Comparison of ENCODE assay signal across 12 mouse cellular contexts in genomic region chr5:114922366-114922731, GRCm38 (mm10). TPM values are rescaled to one million over a fixed set of nuclear protein-coding genes. Genes with fewer than 3 reads are reported as not detected.
DNase-seq lines count a peak whose midpoint lies in the region; ATAC-seq and TF ChIP-seq lines count a peak whose summit lies in the region.
"Had no signal": no experiment of that assay in that cellular context is flagged by ENCODE, and none has a peak within 500 bp of the region (broad histone marks: within the 10 kb centered on the region; RNA-seq: fewer than 3 reads in every experiment).

No protein-coding gene starts in this region.

- no peak for DNase-seq in heart, adult 8-10 months (ENCODE audit: low spot score)
- no peak for DNase-seq in G1E (ENCODE audit: low spot score)
- DNase-seq in c-Kit-negative CD71-positive TER-119-positive erythroid progenitor cells, embryonic 14.5 days (ENCODE audit: low read depth, low spot score) = peak; percentile 19
- no peak for DNase-seq in layer of hippocampus, adult 11-12 months (ENCODE audit: low spot score)

- no peak overlapping the region for H3K4me3 ChIP-seq in heart, embryonic 15.5 days
- peak overlapping the region; percentile 44; the same call in 1 of the 2 replicates for H3K4me3 ChIP-seq in G1E (ENCODE audit: low read depth, low read length)
- H3K4me3 ChIP-seq in liver, embryonic 15.5 days (replicated peaks) = no peak overlapping the region
- no peak overlapping the region for H3K4me3 ChIP-seq in forebrain, embryonic 15.5 days
- H3K4me3 ChIP-seq: midbrain, embryonic 13.5 days had no signal

- no peaks in the 10 kb centered on the region for H3K9me3 ChIP-seq in heart, embryonic 15.5 days (replicated peaks)
- 0 out of 2 replicates have a peak, but pooled peaks cover 2% of the 10 kb centered on the region for H3K9me3 ChIP-seq in G1E (replicated peaks)
- H3K9me3 ChIP-seq in liver, embryonic 15.5 days (replicated peaks) = no peaks in the 10 kb centered on the region
- no peaks in the 10 kb centered on the region for H3K9me3 ChIP-seq in forebrain, embryonic 15.5 days
- H3K9me3 ChIP-seq: midbrain, embryonic 13.5 days had no signal

- no peak overlapping the region for H3K27ac ChIP-seq in heart, embryonic 15.5 days
- H3K27ac ChIP-seq in liver, embryonic 15.5 days (replicated peaks) = no peak overlapping the region; the same call in 1 of the 2 replicates
- no peak overlapping the region for H3K27ac ChIP-seq in forebrain, embryonic 15.5 days (replicated peaks)
- H3K27ac ChIP-seq: midbrain, embryonic 13.5 days had no signal

- WGBS in heart, embryonic 15.5 days = 61% methylated on average over 10 of the region's 10 CpGs
- 44% methylated on average over 10 of the region's 10 CpGs for WGBS in liver, embryonic 15.5 days (ENCODE audit: insufficient replicate concordance)
- 63% methylated on average over 10 of the region's 10 CpGs for WGBS in forebrain, embryonic 15.5 days

- H3K27me3 ChIP-seq in heart, embryonic 15.5 days = no peaks in the 10 kb centered on the region
- H3K27me3 ChIP-seq in G1E (ENCODE audit: insufficient read depth, low read length) = peaks cover 3% of the 10 kb centered on the region; the same call in 1 of the 2 replicates
- no peaks in the 10 kb centered on the region for H3K27me3 ChIP-seq in liver, embryonic 15.5 days
- H3K27me3 ChIP-seq in forebrain, embryonic 15.5 days = no peaks in the 10 kb centered on the region
- H3K27me3 ChIP-seq: midbrain, embryonic 13.5 days had no signal

- no peak overlapping the region for H3K4me2 ChIP-seq in heart, embryonic 15.5 days
- peak overlapping the region; percentile 54 for H3K4me2 ChIP-seq in liver, embryonic 15.5 days
- H3K4me2 ChIP-seq in forebrain, embryonic 15.5 days (replicated peaks) = no peak overlapping the region
- H3K4me2 ChIP-seq: midbrain, embryonic 13.5 days had no signal

- no peak for TF ChIP-seq CTCF in G1E (IDR thresholded peaks at IDR 0.05; ENCODE audit: low read depth, low read length)

- H3K9ac ChIP-seq in heart, embryonic 15.5 days = no peak overlapping the region
- no peak overlapping the region; the same call in 1 of the 2 replicates for H3K9ac ChIP-seq in liver, embryonic 15.5 days
- H3K9ac ChIP-seq in forebrain, embryonic 15.5 days (replicated peaks) = no peak overlapping the region
- H3K9ac ChIP-seq: midbrain, embryonic 13.5 days had no signal

- ATAC-seq in heart, embryonic 15.5 days (replicated peaks; ENCODE audit: insufficient number of reproducible peaks, insufficient read depth, low FRiP score, low read depth) = 0 out of 2 replicates have a peak, but pooled peaks have one; percentile 55
- peak; percentile 54 for ATAC-seq in G1E (ENCODE audit: extremely low read depth, insufficient number of reproducible peaks, low FRiP score, poor library complexity, severe bottlenecking)
- ATAC-seq in liver, embryonic 15.5 days (ENCODE audit: insufficient read depth) = no peak
- no peak; the same call in 1 of the 2 replicates for ATAC-seq in megakaryocyte progenitor cell, adult 5-6 weeks (replicated peaks; ENCODE audit: poor library complexity)
- no peak for ATAC-seq in forebrain, embryonic 15.5 days (replicated peaks)
- ATAC-seq: midbrain, embryonic 13.5 days had no signal

- H3K36me3 ChIP-seq in heart, embryonic 15.5 days = no peaks in the 10 kb centered on the region
- peaks cover 31% of the 10 kb centered on the region for H3K36me3 ChIP-seq in G1E (replicated peaks)
- no peaks in the 10 kb centered on the region for H3K36me3 ChIP-seq in liver, embryonic 15.5 days (replicated peaks)
- no peaks in the 10 kb centered on the region for H3K36me3 ChIP-seq in forebrain, embryonic 15.5 days
- H3K36me3 ChIP-seq: midbrain, embryonic 13.5 days had no signal

- H3K4me1 ChIP-seq in heart, embryonic 15.5 days (replicated peaks) = no peaks in the 10 kb centered on the region
- H3K4me1 ChIP-seq in G1E (ENCODE audit: insufficient read depth, low read depth, low read length) = peaks cover 47% of the 10 kb centered on the region
- H3K4me1 ChIP-seq in liver, embryonic 15.5 days (replicated peaks) = peaks cover 18% of the 10 kb centered on the region
- peaks cover 6% of the 10 kb centered on the region for H3K4me1 ChIP-seq in forebrain, embryonic 15.5 days

RNA-seq across cellular contexts. Expression of gene Oasl1, which starts 0.7 kb away (rescaled TPM):
- polyA plus RNA-seq in heart, embryonic 15.5 days (2015; fragmentation: Nextera tagmentation; extraction: Ambion mirVana) = 0.63 and 0.91 TPM in 2 replicates
- under 1 TPM; 0.44 to 0.72 (median 0.59) TPM for total RNA-seq in heart, adult 8-10 months (2022)
- total RNA-seq in G1E (2014; fragmentation: Nextera tagmentation) (6.8 and 21.9 TPM in 2 replicates), G1E (2017) (4.2 and 5.4 TPM in 2 replicates)
- 14.0 and 18.0 TPM in 2 replicates for polyA plus RNA-seq in G1E (2012)
- polyA plus RNA-seq in liver, embryonic 15.5 days (2015; fragmentation: Nextera tagmentation; extraction: Ambion mirVana) = 0.51 and 0.88 TPM in 2 replicates
- total RNA-seq in megakaryocyte progenitor cell, adult 5-6 weeks (2015) = 0.68 and 4.9 TPM in 2 replicates
- total RNA-seq in megakaryocyte progenitor cell, adult 5-6 weeks (2017) = 1.1 and 1.4 TPM in 2 replicates
- 0.17 and 0.23 TPM in 2 replicates for polyA plus RNA-seq in forebrain, embryonic 15.5 days (2015; fragmentation: Nextera tagmentation; extraction: Ambion mirVana)
- total RNA-seq: gastrocnemius, postnatal 14 days had no signal

RNA-seq across cellular contexts. Expression of gene 2210016L21Rik, which starts 19.6 kb away (rescaled TPM):
- polyA plus RNA-seq in heart, embryonic 15.5 days (2015; fragmentation: Nextera tagmentation; extraction: Ambion mirVana) = 36.0 and 40.0 TPM in 2 replicates
- total RNA-seq in heart, adult 8-10 months (2022) = 10 to 100 TPM; 20.5 to 31.0 (median 28.6) TPM
- total RNA-seq in G1E (2014; fragmentation: Nextera tagmentation) (30.0 and 30.2 TPM in 2 replicates), G1E (2017) (31.7 and 34.3 TPM in 2 replicates)
- polyA plus RNA-seq in G1E (2012) = 36.5 and 38.7 TPM in 2 replicates
- 10.2 and 12.3 TPM in 2 replicates for polyA plus RNA-seq in liver, embryonic 15.5 days (2015; fragmentation: Nextera tagmentation; extraction: Ambion mirVana)
- total RNA-seq in megakaryocyte progenitor cell, adult 5-6 weeks (2015) = 7.0 and 13.3 TPM in 2 replicates
- total RNA-seq in megakaryocyte progenitor cell, adult 5-6 weeks (2017) = 12.7 and 13.6 TPM in 2 replicates
- polyA plus RNA-seq in forebrain, embryonic 15.5 days (2015; fragmentation: Nextera tagmentation; extraction: Ambion mirVana) = 98.1 and 103 TPM in 2 replicates

RNA-seq across cellular contexts. Expression of gene Oasl2, which starts 25.6 kb away (rescaled TPM):
- polyA plus RNA-seq in heart, embryonic 15.5 days (2015; fragmentation: Nextera tagmentation; extraction: Ambion mirVana) = 7.3 and 19.6 TPM in 2 replicates
- 1 to 10 TPM; 3.5 to 4.6 (median 4.3) TPM for total RNA-seq in heart, adult 8-10 months (2022)
- total RNA-seq in G1E (2014; fragmentation: Nextera tagmentation) (not detected in 2 replicates), G1E (2017) (0.29 and 0.33 TPM in 2 replicates)
- polyA plus RNA-seq in G1E (2012) = not detected in 2 replicates
- 3.5 and 3.8 TPM in 2 replicates for polyA plus RNA-seq in liver, embryonic 15.5 days (2015; fragmentation: Nextera tagmentation; extraction: Ambion mirVana)
- 2.9 and 10.3 TPM in 2 replicates for total RNA-seq in megakaryocyte progenitor cell, adult 5-6 weeks (2015)
- 2.5 and 5.6 TPM in 2 replicates for total RNA-seq in megakaryocyte progenitor cell, adult 5-6 weeks (2017)
- polyA plus RNA-seq in forebrain, embryonic 15.5 days (2015; fragmentation: Nextera tagmentation; extraction: Ambion mirVana) = 2.4 and 2.9 TPM in 2 replicates

RNA-seq across cellular contexts. Expression of gene Hnf1a, which starts 48.5 kb away (rescaled TPM):
- 0.15 and 0.39 TPM in 2 replicates for polyA plus RNA-seq in heart, embryonic 15.5 days (2015; fragmentation: Nextera tagmentation; extraction: Ambion mirVana)
- total RNA-seq in heart, adult 8-10 months (2022) = not detected
- total RNA-seq in G1E (2014; fragmentation: Nextera tagmentation) (not detected in 2 replicates), G1E (2017) (0.38 TPM in 1 of 2 replicates, not detected in the other)
- polyA plus RNA-seq in G1E (2012) = 0.02 TPM in 1 of 2 replicates, not detected in the other
- polyA plus RNA-seq in liver, embryonic 15.5 days (2015; fragmentation: Nextera tagmentation; extraction: Ambion mirVana) = 3.8 and 4.3 TPM in 2 replicates
- not detected in 2 replicates for total RNA-seq in megakaryocyte progenitor cell, adult 5-6 weeks (2015)
- total RNA-seq in megakaryocyte progenitor cell, adult 5-6 weeks (2017) = not detected in 2 replicates
- polyA plus RNA-seq in forebrain, embryonic 15.5 days (2015; fragmentation: Nextera tagmentation; extraction: Ambion mirVana) = not detected in 2 replicates
- total RNA-seq: adrenal gland, postnatal 25 days; gastrocnemius, postnatal 14 days had no signal
- polyA plus RNA-seq: limb, embryonic 11.5 days; midbrain, embryonic 13.5 days had no signal

Comparison
In these comparisons a context has a peak if more than half of its experiments do, and no peak if none do; other contexts are left out.
1. ATAC-seq: peak in heart, embryonic 15.5 days (single experiment) and G1E (single experiment); none in liver, embryonic 15.5 days (single experiment), megakaryocyte progenitor cell, adult 5-6 weeks (single experiment) and forebrain, embryonic 15.5 days (single experiment).